Mouse (Mus musculus) layer of hippocampus, postnatal 36 days (tissue): Measurements from ENCODE around the gene Cbfb. TPM values are rescaled to one million over a fixed set of nuclear protein-coding genes. Genes with fewer than 3 reads are reported as not detected.
"Not testable (repeated sequence)": the region's sequence is repeated elsewhere in the genome, so short reads cannot be mapped to it uniquely, and the experiment has no call there.

Source experiments
- DNase-seq, 2 experiments: peaks; one replicate each; pipeline ENCODE4 v3.0.0; 2022
- total RNA-seq, 2 experiments: library from RNA; stranded (reverse); gene quantifications; 2 replicates each; pipeline ENCODE4 v1.2.3; 2021

The Cbfb gene
- 10 to 100 TPM; 20.1 to 24.7 TPM for total RNA-seq

DNA sequence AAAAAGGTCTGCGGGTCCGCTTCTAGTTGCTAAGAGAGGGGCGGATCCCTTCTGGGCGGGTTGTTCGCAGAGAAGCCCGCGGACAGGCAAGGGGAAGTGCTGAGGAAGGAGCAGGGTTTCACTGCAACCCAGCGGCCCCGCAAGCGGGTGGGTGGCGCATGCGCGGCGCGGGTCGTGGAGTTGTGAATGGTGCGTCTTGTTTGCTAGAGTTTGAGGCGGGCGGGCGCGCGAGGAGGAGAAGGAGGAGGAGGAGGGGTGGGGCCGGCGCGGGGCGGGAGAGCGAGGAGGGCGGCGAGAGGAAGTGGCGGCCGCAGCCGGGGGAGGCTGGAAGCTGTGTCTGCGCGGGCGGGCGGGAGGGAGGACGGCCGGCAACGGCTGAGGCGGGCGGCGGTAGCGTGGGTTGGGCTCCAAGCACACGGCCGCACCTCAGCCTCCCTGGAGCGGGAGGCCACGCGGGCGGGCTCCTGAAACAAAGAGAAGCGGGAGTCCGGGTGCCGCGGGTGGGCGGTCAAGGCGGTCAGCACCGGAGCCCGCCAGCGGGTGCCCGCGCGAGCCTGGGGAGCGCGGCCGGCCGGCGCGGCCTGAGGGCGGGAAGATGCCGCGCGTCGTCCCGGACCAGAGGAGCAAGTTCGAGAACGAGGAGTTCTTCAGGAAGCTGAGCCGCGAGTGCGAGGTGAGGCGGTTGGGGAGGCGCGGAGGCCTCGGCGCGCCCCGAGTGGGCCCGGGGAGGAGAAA lies at the start of gene Cbfb:
TSS of gene Cbfb (plus strand) at position 294 of the 735 bp plus-strand sequence.
- peak; percentile 90 to 91 for DNase-seq

DNA sequence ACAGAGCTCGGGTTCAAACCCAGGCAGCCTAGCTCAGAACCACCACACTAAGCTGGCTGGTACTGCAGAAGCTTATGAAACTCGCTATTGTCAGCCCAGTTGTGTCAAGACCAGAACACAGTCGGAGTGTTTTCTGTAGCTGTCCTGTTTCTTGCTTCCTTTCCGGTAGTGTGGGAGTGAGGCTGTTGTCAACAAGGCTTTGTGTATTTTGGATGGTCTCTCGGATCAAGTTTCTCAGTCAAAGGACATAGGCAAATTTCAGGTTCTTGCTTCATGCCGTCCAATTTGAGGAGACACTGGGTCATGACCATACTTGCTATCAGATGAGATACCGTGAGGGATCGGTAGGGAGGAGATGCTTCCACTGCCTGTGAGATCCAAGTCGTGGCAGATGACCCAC lies 40.6 kb upstream of the Cbfb start:
- no peak for DNase-seq

DNA sequence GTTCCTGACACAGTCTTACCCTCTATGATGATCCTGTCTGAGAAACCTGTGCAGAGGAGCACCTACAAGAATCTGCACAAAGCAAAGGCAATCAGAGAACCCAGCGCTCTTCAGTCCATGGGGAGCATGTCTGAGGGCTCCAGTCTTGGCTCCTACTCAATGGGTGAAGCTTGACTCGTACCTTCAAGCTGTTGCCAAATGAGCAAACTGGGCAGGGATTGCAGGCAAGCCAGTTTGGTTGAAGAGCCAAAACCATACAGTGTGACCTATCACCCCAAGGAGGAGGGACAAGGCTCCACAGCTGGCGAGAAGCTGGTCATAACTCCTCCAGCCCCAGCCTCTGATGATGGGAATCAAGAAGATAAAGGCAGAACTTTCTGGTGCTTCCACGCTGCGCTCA lies 39.0 kb upstream of the Cbfb start, which contains the start of gene Ces4a:
TSS of gene Ces4a (plus strand) at position 292 of the 400 bp plus-strand sequence.
- DNase-seq, result no peak

DNA sequence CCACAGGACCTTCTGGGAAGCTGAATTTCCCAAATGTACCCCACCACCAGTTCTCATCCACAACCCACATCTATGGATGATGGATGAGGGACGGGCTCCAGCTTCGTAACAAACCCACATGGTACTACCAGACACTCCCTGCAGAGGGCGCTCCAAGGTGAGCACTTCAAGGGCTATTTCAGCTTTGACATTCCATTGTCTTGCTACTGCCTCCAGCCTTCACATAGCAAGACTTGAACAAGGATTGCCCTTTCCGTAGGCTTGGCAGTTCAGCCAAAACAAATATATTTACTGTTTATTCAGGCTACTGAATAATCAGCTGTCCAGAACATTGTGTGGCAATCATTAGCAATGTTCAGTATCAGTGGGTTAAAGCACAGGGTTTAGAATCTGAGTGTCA lies 32.1 kb upstream of the Cbfb start:
- DNase-seq, result peak; percentile 53

DNA sequence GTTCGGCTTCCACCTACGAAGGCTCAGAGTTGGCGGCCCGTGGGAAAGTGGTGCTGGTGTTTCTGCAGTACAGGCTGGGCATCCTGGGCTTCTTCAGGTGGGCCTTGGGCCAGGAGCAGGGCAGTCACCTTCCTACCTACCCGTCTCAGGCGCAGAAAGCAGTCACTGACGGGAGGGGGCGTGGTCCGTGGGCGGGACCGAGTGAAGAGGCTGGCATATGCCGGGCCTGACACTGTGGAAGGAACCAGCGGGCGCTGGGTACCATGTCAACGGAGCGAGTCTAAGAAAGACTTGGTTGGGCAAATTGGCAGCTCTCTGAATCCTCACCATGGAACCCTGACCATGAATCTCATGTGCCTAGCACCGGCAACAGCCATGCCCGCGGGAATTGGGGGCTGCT lies 28.1 kb upstream of the Cbfb start:
- DNase-seq, result no peak

DNA sequence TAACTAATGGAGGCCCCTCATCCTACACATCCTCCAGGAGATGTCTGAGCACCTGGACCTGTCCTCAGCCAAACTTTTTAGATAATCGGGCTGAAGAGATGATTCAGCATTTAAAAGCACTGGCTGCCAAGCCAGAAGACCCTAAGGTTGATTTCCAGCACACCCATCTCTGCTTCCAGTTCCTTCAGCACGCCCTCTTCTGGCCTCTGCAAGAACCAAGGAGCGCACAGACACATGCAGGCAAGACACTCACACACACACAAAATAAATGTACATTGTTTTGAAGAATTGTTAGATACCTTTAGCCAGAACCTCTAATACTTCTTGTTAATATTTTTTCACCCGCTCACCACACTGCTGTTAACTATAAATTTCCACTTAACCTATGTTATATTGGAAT lies 18.8 kb upstream of the Cbfb start:
- DNase-seq, result no peak

DNA sequence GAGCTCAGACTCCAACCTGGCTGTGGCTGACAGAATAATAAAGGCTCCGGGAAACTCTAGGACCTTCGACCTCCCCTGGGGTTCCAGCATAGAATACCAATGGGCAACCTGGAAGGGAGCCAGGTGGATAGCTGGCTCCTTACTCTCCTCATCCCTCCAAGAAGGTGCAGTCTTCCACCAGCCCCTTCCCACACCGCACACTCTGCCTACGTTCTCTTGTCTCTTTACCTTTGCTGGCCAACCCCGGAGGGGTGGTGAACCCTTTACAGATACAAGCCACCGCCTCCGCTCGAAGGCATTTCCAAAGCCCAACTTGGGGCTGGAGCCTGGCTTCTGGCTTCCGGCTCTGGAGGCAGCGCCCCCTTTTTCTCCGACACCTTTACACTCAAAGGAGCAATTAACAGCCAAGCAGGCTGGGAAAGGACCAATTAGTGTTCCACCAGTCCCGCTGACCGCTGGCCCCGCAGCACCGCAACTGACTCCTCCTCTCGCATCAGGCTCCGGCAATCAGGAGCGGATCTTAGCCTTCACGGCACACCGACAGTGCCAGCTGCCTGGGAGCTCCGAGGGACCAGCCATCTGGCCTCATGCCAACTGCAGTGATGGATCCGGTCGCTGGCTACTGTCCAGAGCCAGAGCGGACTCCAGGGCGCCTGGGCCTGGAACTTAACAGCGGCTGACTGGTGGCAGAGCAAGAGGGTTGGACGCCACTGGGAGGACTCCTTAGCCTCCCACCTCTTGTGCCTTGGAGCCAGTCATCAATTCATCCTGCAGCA lies 17.7 kb upstream of the Cbfb start:
- peak; percentile 77 to 79 for DNase-seq

DNA sequence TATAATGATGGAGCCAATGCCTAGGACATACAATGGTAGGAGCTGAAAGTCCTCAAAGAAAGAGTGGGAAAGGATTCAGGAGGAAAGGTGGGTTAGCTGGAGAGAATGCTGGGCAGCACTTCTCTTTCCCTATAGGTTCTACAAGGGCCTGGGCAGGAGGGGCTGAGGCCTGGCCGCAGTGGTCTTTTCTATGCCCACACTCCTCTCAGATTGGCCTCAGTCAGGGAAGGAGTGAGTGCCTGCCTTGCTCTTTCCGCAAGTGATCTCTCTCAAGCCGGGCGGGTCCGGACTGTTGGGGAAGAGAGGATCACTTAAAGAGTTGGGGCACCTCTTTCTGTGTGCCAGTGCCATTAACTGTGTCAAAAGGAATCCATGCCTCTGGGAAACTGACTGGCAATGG lies 16.2 kb upstream of the Cbfb start:
- no peak for DNase-seq

DNA sequence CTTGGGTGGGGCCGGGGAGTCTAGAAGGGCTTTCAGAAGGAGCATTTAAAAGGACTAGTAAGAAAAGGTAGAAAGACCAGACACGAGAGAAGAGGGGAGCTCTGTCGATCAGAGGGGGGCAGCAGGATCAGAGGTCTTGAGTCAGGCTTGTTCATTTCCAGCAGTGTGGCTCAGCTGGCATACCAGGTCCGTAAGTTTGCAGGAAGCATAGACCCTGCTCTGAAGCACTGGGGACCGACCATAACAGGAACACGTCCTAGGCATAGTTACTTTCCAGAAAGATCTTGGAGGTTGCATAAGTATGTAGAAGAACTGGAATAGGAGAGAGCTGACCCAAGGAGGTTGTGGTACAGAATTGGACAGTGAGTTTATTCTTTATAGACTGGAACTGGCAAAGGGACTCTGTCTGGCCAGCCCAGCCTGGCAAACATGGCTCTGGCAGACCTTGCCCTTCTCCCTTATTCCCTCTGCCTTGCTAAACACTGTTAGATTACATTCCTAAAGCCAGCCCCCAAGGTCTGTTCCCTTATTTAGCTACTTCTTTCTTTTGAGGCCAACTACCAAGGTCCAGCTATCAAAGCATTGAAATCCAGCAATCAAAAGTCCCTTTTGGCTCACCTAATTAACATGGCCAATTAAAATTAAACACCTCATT lies 15.3 kb upstream of the Cbfb start:
- DNase-seq, result no peak

DNA sequence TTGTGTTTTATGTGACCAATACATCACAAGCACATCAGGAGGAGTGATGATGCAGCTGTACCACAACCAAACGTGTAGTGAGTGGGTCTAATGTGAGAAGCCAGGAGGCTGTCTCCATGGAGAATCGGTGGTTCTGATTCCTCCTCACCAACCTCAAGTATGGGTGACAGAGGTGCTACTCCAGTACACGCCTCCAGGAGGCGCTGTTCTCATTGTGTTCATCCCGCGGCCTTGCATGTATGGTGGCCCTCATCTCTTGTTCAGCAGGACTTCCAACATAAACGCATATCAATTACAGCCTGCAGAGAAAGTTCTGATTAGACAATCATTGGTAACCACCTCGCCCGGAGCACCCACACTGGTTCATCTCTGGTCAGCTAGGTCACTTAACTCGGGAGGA lies 12.9 kb upstream of the Cbfb start:
- no peak for DNase-seq

DNA sequence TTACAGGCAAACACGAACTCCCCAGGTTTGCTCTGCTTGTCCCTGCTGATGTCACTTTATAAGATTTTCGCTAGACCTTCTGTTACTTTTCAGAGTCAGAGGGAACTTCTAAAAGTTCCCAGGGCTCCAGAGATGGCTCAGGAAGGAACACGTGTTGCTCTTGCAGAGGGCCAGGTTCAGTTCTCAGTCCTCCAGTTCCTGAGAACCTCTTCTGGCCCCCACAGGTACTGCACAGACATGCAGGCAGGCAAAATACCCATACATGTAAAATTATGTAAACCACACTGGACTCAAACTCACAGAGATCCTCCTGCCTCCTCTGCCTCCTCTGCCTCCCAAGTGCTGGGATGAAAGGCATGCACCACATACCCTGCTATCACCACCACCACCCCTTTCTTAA lies 12.4 kb upstream of the Cbfb start:
- DNase-seq, result no peak

DNA sequence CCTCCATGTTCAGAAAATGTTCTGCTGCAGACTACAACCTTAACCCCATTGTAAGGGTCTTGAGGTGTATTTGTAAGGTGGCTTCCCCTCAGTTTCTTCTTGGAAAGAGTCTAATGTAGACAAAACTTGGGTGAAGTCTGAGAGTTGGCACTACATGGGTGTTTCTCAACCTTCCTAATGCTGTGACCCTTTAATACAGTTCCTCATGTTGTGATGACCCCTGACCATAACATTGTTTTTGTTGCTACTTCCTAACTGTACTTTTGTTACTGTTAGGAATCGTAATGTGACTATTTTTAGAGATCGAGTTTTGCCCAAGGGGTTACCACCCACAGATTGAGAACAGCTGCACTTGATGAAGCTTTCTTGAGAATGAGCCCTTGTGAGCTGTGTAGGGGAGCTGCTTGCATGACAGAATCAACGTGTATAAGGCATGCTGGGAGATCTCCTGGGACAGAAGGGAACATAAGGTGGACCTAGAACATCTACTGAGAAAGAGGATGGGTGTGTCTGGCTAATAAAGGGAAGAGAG lies 9.3 kb upstream of the Cbfb start:
- DNase-seq, result no peak

DNA sequence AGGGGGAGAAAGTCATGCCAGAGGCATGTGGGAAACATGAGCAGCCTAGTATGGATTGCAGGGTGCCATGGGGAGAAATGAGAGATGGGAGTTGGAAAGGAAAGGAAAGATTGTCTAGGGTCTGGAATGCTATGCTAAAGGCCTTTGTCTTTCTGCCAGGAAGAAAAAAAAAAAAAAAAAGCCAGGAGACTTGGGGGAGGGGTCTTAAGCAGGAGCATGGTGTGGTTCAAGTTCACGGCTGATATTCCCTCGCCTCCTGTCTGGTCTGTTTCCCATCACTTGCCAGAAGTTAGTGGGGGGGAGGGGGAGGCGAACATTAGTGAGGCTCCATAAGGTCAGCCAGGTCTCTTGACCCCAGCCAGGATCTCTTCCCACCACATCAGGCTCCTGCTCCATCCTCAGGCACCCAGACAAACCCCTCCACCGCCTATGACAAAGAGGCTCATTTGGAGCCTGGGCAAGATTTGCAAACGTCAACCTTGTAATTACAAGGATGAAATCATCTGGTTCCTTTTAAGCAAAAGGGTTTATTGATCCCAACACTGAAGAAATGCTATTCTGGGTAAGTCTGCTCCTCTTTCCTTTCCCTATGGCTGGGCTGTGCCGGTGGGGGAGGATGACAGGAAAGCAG lies 6.1 kb upstream of the Cbfb start:
- no peak for DNase-seq

DNA sequence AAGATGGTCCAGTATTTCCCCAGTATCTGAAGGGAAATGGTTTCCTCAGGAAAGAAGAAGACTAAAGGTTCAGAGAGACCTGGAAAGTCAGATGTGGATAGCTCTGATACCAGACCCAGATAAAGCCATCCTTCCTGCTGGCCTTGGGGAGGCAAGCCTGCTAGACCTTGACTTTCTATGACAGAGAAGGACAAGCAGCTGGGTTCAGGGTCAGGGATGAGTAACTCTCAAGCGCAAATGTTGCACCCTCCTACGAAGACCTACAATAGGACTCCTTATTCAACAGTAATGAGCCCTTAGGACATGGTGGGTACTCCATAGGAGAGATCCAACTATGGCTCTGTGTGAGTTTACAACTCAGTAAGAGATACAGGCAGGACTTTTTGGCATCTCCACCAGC lies 5.3 kb upstream of the Cbfb start:
- no peak for DNase-seq

DNA sequence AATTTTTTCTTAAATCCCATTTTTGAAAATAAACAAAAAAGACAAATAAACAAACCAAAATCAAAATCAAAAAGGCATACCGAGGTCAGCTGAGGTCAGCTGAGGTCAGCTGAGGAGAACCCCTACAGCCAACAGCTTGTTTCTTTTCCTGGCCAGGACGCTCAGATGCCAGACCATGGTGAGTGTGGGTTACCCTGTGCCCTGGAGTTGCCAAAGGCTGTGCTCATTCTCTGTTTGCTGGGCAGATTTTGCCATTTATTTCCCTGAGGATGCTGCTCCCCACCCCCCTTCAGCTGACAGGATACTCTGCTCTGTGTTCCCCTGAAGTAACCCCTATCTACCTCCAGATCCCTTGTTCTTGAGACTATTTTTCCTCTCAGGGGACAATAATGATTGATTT lies 3.4 kb upstream of the Cbfb start:
- DNase-seq, result no peak

DNA sequence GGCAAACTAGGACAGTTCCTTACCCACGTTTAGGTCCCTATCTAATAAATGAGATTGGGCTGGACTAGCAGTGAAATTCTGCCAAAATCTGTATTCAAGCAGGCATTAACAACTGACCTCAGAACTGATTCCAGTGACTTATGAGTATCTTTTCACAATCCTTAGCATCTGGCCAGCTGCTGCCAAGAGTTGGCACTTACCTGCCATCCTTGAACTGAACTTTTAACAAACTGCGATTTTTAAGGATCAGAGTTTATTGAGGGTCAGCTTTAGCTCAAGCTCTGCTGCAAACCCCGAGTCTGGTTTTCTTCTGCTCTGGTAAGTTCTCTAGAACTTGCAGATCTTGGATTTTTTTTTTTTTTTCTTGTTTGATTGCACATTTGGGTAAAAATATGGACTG lies 892 bp upstream of the Cbfb start:
- no peak for DNase-seq

DNA sequence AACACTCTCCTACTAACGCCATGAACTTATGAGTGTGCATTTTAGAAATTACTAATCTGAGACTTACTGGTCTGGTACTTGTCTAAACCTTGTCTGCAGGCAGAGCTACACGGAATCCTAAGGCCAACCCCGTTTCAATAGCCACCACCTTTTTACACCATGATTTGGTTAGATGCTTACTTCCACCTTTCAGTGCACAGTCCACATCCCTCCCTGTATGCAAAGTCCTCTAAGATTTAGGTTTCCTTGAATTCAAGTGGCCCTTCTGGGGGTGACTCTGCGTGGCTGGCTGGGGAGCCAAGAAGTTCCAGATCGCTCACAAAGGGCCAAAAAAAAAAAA lies 463 bp upstream of the Cbfb start:
- DNase-seq, result no peak

DNA sequence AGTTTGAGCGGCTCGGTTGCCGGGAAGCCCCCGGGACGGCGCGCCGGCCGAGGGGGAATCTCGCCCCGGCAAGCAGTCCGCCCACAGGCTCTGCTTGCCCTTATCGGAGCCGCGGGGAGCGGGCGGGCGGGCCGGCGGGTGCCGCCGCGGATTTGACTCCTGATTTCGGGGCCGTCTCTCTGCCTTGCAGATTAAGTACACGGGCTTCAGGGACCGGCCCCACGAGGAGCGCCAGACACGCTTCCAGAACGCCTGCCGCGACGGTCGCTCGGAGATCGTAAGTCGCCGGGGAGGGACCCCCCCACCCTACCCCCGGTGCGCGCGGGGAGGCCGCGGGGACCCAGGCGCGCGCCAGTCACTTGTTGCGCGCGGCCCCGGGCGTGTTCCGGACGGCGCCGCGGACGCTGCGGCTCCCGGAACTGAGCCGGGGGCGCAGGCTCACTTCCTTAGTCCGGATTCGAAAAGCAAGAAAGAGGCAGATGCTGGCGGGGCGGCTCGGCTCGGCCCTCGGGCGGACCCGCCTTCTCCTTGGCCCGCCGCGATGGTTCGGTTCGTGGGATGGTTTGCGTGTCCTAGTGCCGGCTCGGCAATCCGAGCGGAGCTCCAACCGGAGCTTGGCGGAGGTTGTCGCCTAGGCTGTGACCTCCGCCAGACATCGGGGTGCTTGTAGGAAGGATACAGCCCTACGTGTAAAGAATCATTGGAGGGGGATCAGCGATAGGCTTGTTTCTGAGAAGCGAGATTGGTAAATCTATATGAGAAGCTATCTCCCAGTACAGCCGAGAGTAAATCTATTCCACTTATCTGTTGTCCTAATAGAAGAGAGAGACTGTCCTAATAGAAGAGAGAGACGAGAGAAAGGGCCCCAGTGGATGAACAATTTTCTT lies 885 bp downstream of the Cbfb start:
- DNase-seq, result peak; percentile 55 to 56

DNA sequence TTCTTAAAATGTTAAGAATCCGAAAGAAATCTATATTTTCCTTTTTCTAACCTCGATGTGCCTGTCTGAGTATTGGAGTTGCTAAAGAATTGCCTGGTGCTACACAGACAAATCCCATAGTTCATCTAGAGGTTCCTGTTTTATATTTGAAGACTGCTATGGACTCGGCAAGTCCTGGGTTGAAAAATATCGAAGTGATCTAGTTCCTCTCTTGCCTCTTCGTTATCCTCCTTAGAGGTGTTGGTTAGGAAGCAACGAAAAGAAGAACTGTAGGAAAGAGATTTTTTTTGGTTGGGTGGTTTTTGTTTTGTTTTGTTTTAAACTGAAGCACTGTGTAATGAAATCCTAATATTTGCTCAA lies 1.5 kb downstream of the Cbfb start:
- DNase-seq, result no peak

DNA sequence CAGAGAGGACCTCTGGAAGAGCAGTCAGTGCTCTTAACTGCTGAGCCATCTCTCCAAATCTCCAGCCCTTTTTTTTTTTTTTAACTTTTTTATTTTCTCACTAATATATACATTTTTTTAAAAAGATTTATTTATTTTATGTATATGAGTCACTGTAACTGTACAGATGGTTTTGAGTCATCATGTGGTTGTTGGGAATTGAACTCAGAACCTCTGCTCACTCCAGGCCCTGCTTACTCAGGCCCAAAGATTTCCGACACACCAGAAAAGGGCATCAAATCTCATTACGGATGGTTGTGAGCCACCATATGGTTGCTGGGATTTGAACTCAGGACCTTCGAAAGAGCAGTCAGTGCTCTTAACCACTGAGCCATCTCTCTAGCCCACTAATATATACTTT lies 4.8 kb downstream of the Cbfb start:
- not testable (repeated sequence) for DNase-seq

DNA sequence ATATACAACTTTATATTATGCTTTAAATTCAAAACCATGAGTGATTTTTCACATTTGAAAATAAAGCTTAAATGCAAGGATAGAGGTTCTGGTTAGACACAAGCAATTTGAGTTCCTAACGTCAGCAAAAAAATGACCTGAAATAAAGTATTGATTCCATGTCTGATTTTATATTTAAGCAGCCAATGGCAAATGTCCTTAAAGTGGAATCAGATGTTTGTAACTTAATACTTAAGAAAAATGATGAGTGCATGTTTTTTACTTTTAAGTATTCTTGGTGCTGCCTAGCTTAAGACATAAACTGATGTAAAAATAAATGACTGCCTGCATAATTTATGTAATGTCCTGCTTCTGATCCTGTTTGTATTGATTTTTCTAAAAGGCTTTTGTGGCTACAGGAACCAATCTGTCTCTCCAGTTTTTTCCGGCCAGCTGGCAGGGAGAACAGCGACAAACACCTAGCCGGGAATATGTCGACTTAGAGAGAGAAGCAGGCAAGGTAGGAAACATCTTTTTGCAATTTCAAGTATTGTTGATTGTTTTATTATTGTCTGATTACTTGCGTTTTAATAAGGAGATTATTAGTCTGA lies 7.8 kb downstream of the Cbfb start:
- DNase-seq, result no peak

DNA sequence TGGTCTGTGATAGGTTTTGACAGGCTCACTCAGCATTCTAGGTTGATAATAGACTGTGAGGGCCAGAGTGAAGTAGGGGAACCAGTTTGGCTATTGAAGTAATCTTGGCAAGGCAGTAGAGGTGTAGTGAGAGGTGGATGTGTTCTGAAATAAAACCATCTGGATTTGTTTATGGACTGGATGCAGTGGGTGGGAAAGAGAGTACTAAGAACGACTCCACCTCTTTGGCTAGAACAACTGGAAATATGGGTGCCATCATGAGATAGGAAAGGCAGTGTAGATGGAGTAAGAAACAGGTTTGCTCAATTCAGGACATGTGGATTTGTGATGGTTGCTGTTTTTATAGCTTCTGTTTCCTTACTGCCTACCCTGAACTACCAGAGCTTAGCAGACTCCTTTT lies 11.7 kb downstream of the Cbfb start:
- no peak for DNase-seq
